Comparison of ENCODE assay signal across 23 mouse cellular contexts in the genomic region with DNA sequence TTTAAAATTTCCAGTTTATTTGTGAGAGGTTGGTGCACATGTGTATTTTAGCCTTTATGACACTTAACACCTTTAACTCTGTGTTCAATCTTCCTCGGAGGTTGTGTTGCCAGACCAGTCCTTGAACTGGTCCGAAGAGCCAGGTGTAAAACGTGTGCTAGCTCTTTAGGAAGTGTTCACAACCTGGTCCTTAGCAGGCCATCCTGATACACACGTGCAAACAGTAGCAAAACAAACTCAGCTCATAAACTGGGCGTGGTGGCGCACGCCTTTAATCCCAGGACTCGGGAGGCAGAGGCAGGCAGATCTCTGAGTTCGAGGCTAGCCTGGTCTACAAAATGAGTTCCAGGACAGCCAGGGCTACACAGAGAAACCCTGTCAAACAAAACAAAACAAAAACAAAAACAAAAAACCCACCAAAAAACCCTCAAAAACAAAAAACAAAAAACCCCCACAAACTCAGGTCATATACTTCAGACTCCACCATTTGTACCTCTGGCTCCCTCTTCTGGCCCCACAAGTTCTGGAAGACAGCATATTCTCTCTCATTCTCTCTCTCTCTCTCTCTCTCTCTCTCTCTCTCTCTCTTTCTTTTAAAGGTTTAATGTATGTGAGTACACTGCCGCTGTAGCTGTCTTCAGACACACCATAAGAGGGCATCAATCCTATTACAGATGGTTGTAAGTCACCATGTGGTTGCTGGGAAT. TPM values are rescaled to one million over a fixed set of nuclear protein-coding genes. Genes with fewer than 3 reads are reported as not detected.
A peak's percentile ranks its signal among the peaks of the same experiment; 100 is the strongest.
DNase-seq lines count a peak whose midpoint lies in the region; ATAC-seq and TF ChIP-seq lines count a peak whose summit lies in the region.
"Had no signal": no experiment of that assay in that cellular context is flagged by ENCODE, and none has a peak within 500 bp of the region (broad histone marks: within the 10 kb centered on the region; RNA-seq: fewer than 3 reads in every experiment).

No protein-coding gene starts in this region.

- peak; percentile 27; the same call in 1 of the 2 replicates for TF ChIP-seq CTCF in kidney, postnatal 0 days (IDR thresholded peaks at IDR 0.05; ENCODE audit: low read depth)
- peak in 1 of 2 experiments; percentile 84; a peak in 3 of 4 replicates for TF ChIP-seq CTCF in CH12.LX (conservative IDR thresholded peaks at IDR 0.05 in 1 of 2, IDR thresholded peaks at IDR 0.05 in 1 of 2; ENCODE audit: low read depth in 2 of 2, low read length in 2 of 2)

- H3K4me2 ChIP-seq in kidney, postnatal 0 days (ENCODE audit: low read length), result no peak overlapping the region
- no peak overlapping the region for H3K4me2 ChIP-seq in kidney, embryonic 16.5 days (replicated peaks; ENCODE audit: low read depth, low read length)
- no peak overlapping the region for H3K4me2 ChIP-seq in midbrain, embryonic 11.5 days
- H3K4me2 ChIP-seq in midbrain, embryonic 15.5 days, result no peak overlapping the region
- peak overlapping the region; percentile 44; the same call in 1 of the 2 replicates for H3K4me2 ChIP-seq in CH12.LX (ENCODE audit: insufficient read depth, low read depth, poor library complexity, severe bottlenecking)
- no peak overlapping the region for H3K4me2 ChIP-seq in neural tube, embryonic 15.5 days
- H3K4me2 ChIP-seq: embryonic facial prominence, embryonic 15.5 days; forebrain, embryonic 13.5 days; heart, embryonic 15.5 days; hindbrain, embryonic 12.5 days; limb, embryonic 12.5 days had no signal

- WGBS in kidney, postnatal 0 days, result 90% methylated on average over 10 of the region's 10 CpGs
- WGBS in kidney, embryonic 16.5 days, result 90% methylated on average over 10 of the region's 10 CpGs
- 92% methylated on average over 10 of the region's 10 CpGs for WGBS in midbrain, embryonic 11.5 days
- 93% methylated on average over 10 of the region's 10 CpGs for WGBS in midbrain, embryonic 15.5 days
- WGBS in neural tube, embryonic 15.5 days, result 93% methylated on average over 10 of the region's 10 CpGs

- no peak overlapping the region for H3K27ac ChIP-seq in kidney, postnatal 0 days
- H3K27ac ChIP-seq in kidney, embryonic 16.5 days (ENCODE audit: low read length), result no peak overlapping the region
- H3K27ac ChIP-seq in midbrain, embryonic 11.5 days (ENCODE audit: low read depth, low read length), result no peak overlapping the region
- H3K27ac ChIP-seq in midbrain, embryonic 15.5 days, result no peak overlapping the region
- peak overlapping the region; percentile 90 for H3K27ac ChIP-seq in CH12.LX (ENCODE audit: insufficient read depth, low read depth)
- no peak overlapping the region for H3K27ac ChIP-seq in neural tube, embryonic 15.5 days (replicated peaks)
- H3K27ac ChIP-seq: embryonic facial prominence, embryonic 15.5 days; forebrain, embryonic 13.5 days; heart, embryonic 10.5 days; heart, embryonic 15.5 days; hindbrain, embryonic 12.5 days; limb, embryonic 12.5 days; midbrain, embryonic 10.5 days had no signal

- no peaks in the 10 kb centered on the region; the same call in 1 of the 2 replicates for H3K27me3 ChIP-seq in kidney, postnatal 0 days (ENCODE audit: insufficient read depth, low read length)
- H3K27me3 ChIP-seq in kidney, embryonic 16.5 days (ENCODE audit: insufficient read depth, low read length), result peaks cover 26% of the 10 kb centered on the region
- H3K27me3 ChIP-seq in midbrain, embryonic 11.5 days (ENCODE audit: control insufficient read depth, insufficient read depth, low read length), result no peaks in the 10 kb centered on the region
- H3K27me3 ChIP-seq in midbrain, embryonic 15.5 days (replicated peaks), result no peaks in the 10 kb centered on the region
- H3K27me3 ChIP-seq in CH12.LX (replicated peaks), result no peaks in the 10 kb centered on the region
- peaks cover 6% of the 10 kb centered on the region; the same call in 1 of the 2 replicates for H3K27me3 ChIP-seq in neural tube, embryonic 15.5 days (replicated peaks)

- H3K9me3 ChIP-seq in kidney, postnatal 0 days (replicated peaks; ENCODE audit: low read length), result no peaks in the 10 kb centered on the region
- no peaks in the 10 kb centered on the region for H3K9me3 ChIP-seq in kidney, embryonic 16.5 days (ENCODE audit: low read length)
- no peaks in the 10 kb centered on the region for H3K9me3 ChIP-seq in midbrain, embryonic 11.5 days (ENCODE audit: control insufficient read depth, low read length)
- H3K9me3 ChIP-seq in midbrain, embryonic 15.5 days, result no peaks in the 10 kb centered on the region
- no peaks in the 10 kb centered on the region for H3K9me3 ChIP-seq in CH12.LX (replicated peaks; ENCODE audit: low read length)
- no peaks in the 10 kb centered on the region for H3K9me3 ChIP-seq in neural tube, embryonic 15.5 days (replicated peaks)
- H3K9me3 ChIP-seq: embryonic facial prominence, embryonic 10.5 days; embryonic facial prominence, embryonic 15.5 days; forebrain, embryonic 13.5 days; heart, embryonic 10.5 days; heart, embryonic 15.5 days; hindbrain, embryonic 12.5 days; limb, embryonic 12.5 days; midbrain, embryonic 10.5 days had no signal

- in situ Hi-C loops in CH12.LX (cut with MboI; ENCODE audit: low pct_ligation_motif_present, low pct_unique_long_range_greater_than_20kb, low sequenced_read_pairs), result loop anchor here (5.0 to 10.0 kb wide), 2 partner anchors 69 to 322 kb away; no protein-coding TSS in a partner anchor

- H3K4me3 ChIP-seq in kidney, postnatal 0 days (replicated peaks; ENCODE audit: low read depth, low read length), result no peak overlapping the region
- no peak overlapping the region for H3K4me3 ChIP-seq in kidney, embryonic 16.5 days (ENCODE audit: low read length)
- no peak overlapping the region for H3K4me3 ChIP-seq in midbrain, embryonic 11.5 days (ENCODE audit: low read depth, low read length)
- H3K4me3 ChIP-seq in midbrain, embryonic 15.5 days, result no peak overlapping the region
- no peak overlapping the region for H3K4me3 ChIP-seq in CH12.LX (replicated peaks in 1 of 3; ENCODE audit: low read depth in 2 of 3, low read length in 2 of 3, poor library complexity in 1 of 3)
- H3K4me3 ChIP-seq in neural tube, embryonic 15.5 days (replicated peaks), result no peak overlapping the region
- H3K4me3 ChIP-seq: embryonic facial prominence, embryonic 10.5 days; embryonic facial prominence, embryonic 15.5 days; forebrain, embryonic 13.5 days; heart, embryonic 10.5 days; heart, embryonic 15.5 days; hindbrain, embryonic 12.5 days; limb, embryonic 12.5 days; midbrain, embryonic 10.5 days had no signal

- H3K79me2 ChIP-seq in CH12.LX (replicated peaks; ENCODE audit: control insufficient read depth, extremely low read depth, insufficient read depth, poor library complexity, severe bottlenecking), result no peaks in the 10 kb centered on the region

- no peaks in the 10 kb centered on the region for H3K36me3 ChIP-seq in kidney, postnatal 0 days (ENCODE audit: insufficient read depth, low read length)
- no peaks in the 10 kb centered on the region for H3K36me3 ChIP-seq in kidney, embryonic 16.5 days (ENCODE audit: insufficient read depth, low read length)
- H3K36me3 ChIP-seq in midbrain, embryonic 11.5 days (ENCODE audit: control insufficient read depth, insufficient read depth, low read length), result no peaks in the 10 kb centered on the region
- H3K36me3 ChIP-seq in midbrain, embryonic 15.5 days (replicated peaks), result no peaks in the 10 kb centered on the region
- H3K36me3 ChIP-seq in CH12.LX (replicated peaks in 1 of 2; ENCODE audit: control insufficient read depth in 1 of 2, insufficient read depth in 1 of 2, low read length in 1 of 2), result no peaks in the 10 kb centered on the region
- H3K36me3 ChIP-seq in neural tube, embryonic 15.5 days, result no peaks in the 10 kb centered on the region
- H3K36me3 ChIP-seq: embryonic facial prominence, embryonic 10.5 days; embryonic facial prominence, embryonic 15.5 days; heart, embryonic 10.5 days; heart, embryonic 15.5 days; hindbrain, embryonic 12.5 days; limb, embryonic 12.5 days; midbrain, embryonic 10.5 days had no signal

- TF ChIP-seq EP300 in CH12.LX (IDR thresholded peaks at IDR 0.05; ENCODE audit: low read length), result 0 out of 2 replicates have a peak, but pooled peaks have one; percentile 29

- TF ChIP-seq RAD21 in CH12.LX (IDR thresholded peaks at IDR 0.05; ENCODE audit: low read depth, low read length), result peak; percentile 67

- dilution Hi-C loops in CH12.LX (cut with MboI; ENCODE audit: extremely low pct_ligation_motif_present, extremely low pct_unique_long_range_greater_than_20kb, low sequenced_read_pairs), result no loop called here

- TF ChIP-seq POLR2A in CH12.LX (IDR thresholded peaks at IDR 0.05; ENCODE audit: low read depth, low read length), result no peak; the same call in 1 of the 2 replicates

- DNase-seq in kidney, postnatal 0 days (ENCODE audit: low spot score), result no peak
- peak; percentile 78 for DNase-seq in midbrain, embryonic 11.5 days (ENCODE audit: low spot score, missing footprints)
- no peak for DNase-seq in CH12.LX (ENCODE audit: extremely low read depth)
- peak; percentile 46 for DNase-seq in induced T-regulatory cell, adult 2 months (ENCODE audit: low read depth)
- DNase-seq in embryo, embryonic 10.5 days (ENCODE audit: low spot score), result no peak
- DNase-seq: adrenal gland, adult 8-10 months; cerebellum, adult 2 months; gastrocnemius, postnatal 25 days; heart, adult 11 months; kidney, adult 2 months; retina, postnatal 1 day; spleen, adult 18-20 months had no signal

- H3K4me1 ChIP-seq in kidney, postnatal 0 days (replicated peaks; ENCODE audit: insufficient read depth, low read length), result no peaks in the 10 kb centered on the region
- peaks cover 4% of the 10 kb centered on the region; the same call in 1 of the 2 replicates for H3K4me1 ChIP-seq in kidney, embryonic 16.5 days (ENCODE audit: insufficient read depth, low read length)
- H3K4me1 ChIP-seq in midbrain, embryonic 11.5 days (ENCODE audit: control insufficient read depth, insufficient read depth, low read length), result no peaks in the 10 kb centered on the region
- H3K4me1 ChIP-seq in midbrain, embryonic 15.5 days, result 0 out of 2 replicates have a peak, but pooled peaks cover 5% of the 10 kb centered on the region
- peaks cover 22 to 62% of the 10 kb centered on the region in 2 experiments for H3K4me1 ChIP-seq in CH12.LX (ENCODE audit: control insufficient read depth in 1 of 2, insufficient read depth in 2 of 2)
- peaks cover 5% of the 10 kb centered on the region for H3K4me1 ChIP-seq in neural tube, embryonic 15.5 days
- H3K4me1 ChIP-seq: heart, embryonic 10.5 days; heart, embryonic 15.5 days; hindbrain, embryonic 12.5 days had no signal

- no peak for ATAC-seq in kidney, postnatal 0 days (replicated peaks; ENCODE audit: low FRiP score, low read depth)
- ATAC-seq in kidney, embryonic 16.5 days (ENCODE audit: low FRiP score, low TSS enrichment), result no peak
- no peak for ATAC-seq in midbrain, embryonic 11.5 days (ENCODE audit: low FRiP score)
- ATAC-seq in midbrain, embryonic 15.5 days (replicated peaks), result no peak
- ATAC-seq in neural tube, embryonic 15.5 days (ENCODE audit: low FRiP score), result no peak
- ATAC-seq: forebrain, embryonic 13.5 days had no signal

- no peak overlapping the region for H3K9ac ChIP-seq in kidney, postnatal 0 days (ENCODE audit: low read depth, low read length)
- H3K9ac ChIP-seq in kidney, embryonic 16.5 days (replicated peaks; ENCODE audit: low read length), result no peak overlapping the region
- H3K9ac ChIP-seq in midbrain, embryonic 11.5 days (ENCODE audit: low read length), result no peak overlapping the region
- H3K9ac ChIP-seq in midbrain, embryonic 15.5 days, result no peak overlapping the region
- H3K9ac ChIP-seq in CH12.LX (ENCODE audit: insufficient read depth, low read depth), result peak overlapping the region; percentile 39; the same call in 1 of the 2 replicates
- H3K9ac ChIP-seq in neural tube, embryonic 15.5 days (replicated peaks), result no peak overlapping the region
- H3K9ac ChIP-seq: embryonic facial prominence, embryonic 15.5 days; forebrain, embryonic 13.5 days; heart, embryonic 15.5 days; hindbrain, embryonic 12.5 days; limb, embryonic 12.5 days had no signal

RNA-seq across cellular contexts. Expression of gene Chaf1b, which starts 59.2 kb away (rescaled TPM):
- polyA plus RNA-seq in kidney, postnatal 0 days (2015; fragmentation: Nextera tagmentation; extraction: Ambion mirVana), result 43.8 and 49.2 TPM in 2 replicates
- 70.3 and 72.1 TPM in 2 replicates for polyA plus RNA-seq in kidney, embryonic 16.5 days (2015; fragmentation: Nextera tagmentation; extraction: Ambion mirVana)
- polyA plus RNA-seq in midbrain, embryonic 11.5 days (2014; fragmentation: Nextera tagmentation; extraction: Ambion mirVana), result 99.8 and 102 TPM in 2 replicates
- polyA plus RNA-seq in midbrain, embryonic 15.5 days (2015; fragmentation: Nextera tagmentation; extraction: Ambion mirVana), result 15.3 and 17.0 TPM in 2 replicates
- 46.7 and 58.6 TPM in 2 replicates for total RNA-seq in CH12.LX (2012; rRNA removed)
- 74.8 and 76.2 TPM in 2 replicates for total RNA-seq in CH12.LX (2014; rRNA removed)
- 82.0 and 84.0 TPM in 2 replicates for polyA plus RNA-seq in CH12.LX (2012; ENCODE audit: insufficient read length, low read depth)
- polyA plus RNA-seq in neural tube, embryonic 15.5 days (2015; fragmentation: Nextera tagmentation; extraction: Ambion mirVana), result 13.2 and 26.7 TPM in 2 replicates

Comparison
In these comparisons a context has a peak if more than half of its experiments do, and no peak if none do; other contexts are left out.
1. DNase-seq: peak in midbrain, embryonic 11.5 days (single experiment) and induced T-regulatory cell, adult 2 months (single experiment); none in kidney, postnatal 0 days (single experiment), CH12.LX (single experiment) and embryo, embryonic 10.5 days (single experiment).